Mouse (Mus musculus) MEL (cell line): ENCODE measurements at regions not wholly inside any gene's neighbourhood (a gene's known extent, or its start where the extent isn't known, plus 50 kb on each side); places are given as distances from the start of the nearest gene placed in this dataset.

ENCODE experiments used
- DNase-seq: peaks from one replicate; pipeline ENCODE4 v3.0.0; 2011; ENCODE audit warnings: low read depth, low spot score
- H3K27ac ChIP-seq: 2 replicates; pipeline ENCODE4 v1.5.1; 2012; ENCODE audit warnings: low read depth, mild to moderate bottlenecking, control low read depth, low read length, moderate library complexity; ENCODE audit not compliant: control insufficient read depth
- H3K27me3 ChIP-seq, 2 experiments: fragments of 150-350 bp in 1 of 2; sonication (generic) in 1 of 2; 2 replicates each; pipeline ENCODE4 v1.6.1; 2012; ENCODE audit warnings: low read length in 2 of 2, mild to moderate bottlenecking in 2 of 2, improper control_type of control experiment in 1 of 2, moderate library complexity in 1 of 2; ENCODE audit not compliant: insufficient read depth in 2 of 2, control insufficient read depth in 1 of 2
- H3K36me3 ChIP-seq, 2 experiments: 2 replicates each; pipeline ENCODE4 v1.6.1; 2012 to 2014; ENCODE audit warnings: low read length in 2 of 2, improper control_type of control experiment in 1 of 2, inconsistent platforms in 1 of 2, mild to moderate bottlenecking in 1 of 2; ENCODE audit not compliant: insufficient read depth in 2 of 2, control insufficient read depth in 1 of 2
- H3K4me1 ChIP-seq, 2 experiments: fragments of 150-350 bp in 1 of 2; sonication (generic) in 1 of 2; 2 replicates each; pipeline ENCODE4 v1.6.1; 2012; ENCODE audit warnings: low read length in 2 of 2, improper control_type of control experiment in 1 of 2, mild to moderate bottlenecking in 1 of 2; ENCODE audit not compliant: insufficient read depth in 2 of 2, control insufficient read depth in 1 of 2
- H3K4me3 ChIP-seq, 2 experiments: fragments of 150-350 bp in 1 of 2; sonication (generic) in 1 of 2; 2 replicates each; pipeline ENCODE4 v1.5.1; 2012; ENCODE audit warnings: low read depth in 2 of 2, low read length in 2 of 2, mild to moderate bottlenecking in 2 of 2, moderate library complexity in 2 of 2, control low read depth in 1 of 2, improper control_type of control experiment in 1 of 2; ENCODE audit not compliant: control insufficient read depth in 1 of 2, insufficient read depth in 1 of 2
- H3K79me2 ChIP-seq: 2 replicates; pipeline ENCODE4 v1.6.1; 2012; ENCODE audit warnings: mild to moderate bottlenecking, low read length, moderate library complexity; ENCODE audit not compliant: control insufficient read depth, poor library complexity, insufficient read depth
- H3K9ac ChIP-seq: 2 replicates; pipeline ENCODE4 v1.6.1; 2012; ENCODE audit warnings: low read depth, mild to moderate bottlenecking, control low read depth, low read length, moderate library complexity; ENCODE audit not compliant: control insufficient read depth, poor library complexity, severe bottlenecking
- H3K9me3 ChIP-seq: fragments of 150-350 bp; sonication (generic); replicated peaks from 2 replicates; pipeline ENCODE4 v1.6.1; 2012; ENCODE audit warnings: mild to moderate bottlenecking, low read length, improper control_type of control experiment, moderate library complexity; ENCODE audit not compliant: insufficient read depth
- CHD1 ChIP-seq: IDR thresholded peaks from 2 replicates; pipeline ENCODE4 v1.6.1; 2012; ENCODE audit warnings: low read depth, mild to moderate bottlenecking, inconsistent platforms, low read length, improper control_type of control experiment
- CHD2 ChIP-seq: IDR thresholded peaks from 2 replicates; pipeline ENCODE4 v1.6.1; 2011; ENCODE audit warnings: low read length, improper control_type of control experiment
- E2F4 ChIP-seq: IDR thresholded peaks from 2 replicates; pipeline ENCODE4 v1.6.1; 2011; ENCODE audit warnings: low read depth, low read length, improper control_type of control experiment, borderline replicate concordance
- ETS1 ChIP-seq: IDR thresholded peaks from 2 replicates; pipeline ENCODE4 v1.6.1; 2012; ENCODE audit warnings: low read depth, mild to moderate bottlenecking, inconsistent platforms, low read length, improper control_type of control experiment, moderate library complexity
- GABPA ChIP-seq: IDR thresholded peaks from 2 replicates; pipeline ENCODE4 v1.6.1; 2012; ENCODE audit warnings: low read depth, mild to moderate bottlenecking, inconsistent platforms, low read length, improper control_type of control experiment, moderate library complexity
- GATA1 ChIP-seq: IDR thresholded peaks from 2 replicates; pipeline ENCODE4 v1.6.1; 2011; ENCODE audit warnings: low read depth, low read length, improper control_type of control experiment
- HCFC1 ChIP-seq: IDR thresholded peaks from 2 replicates; pipeline ENCODE4 v1.6.1; 2012; ENCODE audit warnings: low read depth, mild to moderate bottlenecking, inconsistent platforms, low read length, improper control_type of control experiment, moderate library complexity
- MAZ ChIP-seq: IDR thresholded peaks from 2 replicates; pipeline ENCODE4 v1.6.1; 2012; ENCODE audit warnings: low read depth, mild to moderate bottlenecking, inconsistent platforms, low read length, improper control_type of control experiment
- MEF2A ChIP-seq: IDR thresholded peaks from 2 replicates; pipeline ENCODE4 v1.6.1; 2014; ENCODE audit warnings: low read depth, mild to moderate bottlenecking, inconsistent platforms, low read length, improper control_type of control experiment; ENCODE audit not compliant: poor library complexity, insufficient replicate concordance, severe bottlenecking; ENCODE audit errors: extremely low read depth
- MYB ChIP-seq: IDR thresholded peaks from 2 replicates; pipeline ENCODE4 v1.6.1; 2011; ENCODE audit warnings: mild to moderate bottlenecking, low read depth, low read length, improper control_type of control experiment
- MYC ChIP-seq: IDR thresholded peaks from 2 replicates; pipeline ENCODE4 v1.6.1; 2011; ENCODE audit warnings: low read depth, mild to moderate bottlenecking, low read length, improper control_type of control experiment, moderate library complexity
- NELFE ChIP-seq: IDR thresholded peaks from 2 replicates; pipeline ENCODE4 v1.6.1; 2011; ENCODE audit warnings: low read depth, low read length, improper control_type of control experiment
- NRF1 ChIP-seq: IDR thresholded peaks from 2 replicates; pipeline ENCODE4 v1.6.1; 2014; ENCODE audit warnings: low read depth, mild to moderate bottlenecking, inconsistent platforms, low read length, improper control_type of control experiment, moderate library complexity; ENCODE audit not compliant: poor library complexity, insufficient read depth, severe bottlenecking
- POLR2AphosphoS2 ChIP-seq: IDR thresholded peaks from 2 replicates; pipeline ENCODE4 v1.6.1; 2011; ENCODE audit warnings: low read length, improper control_type of control experiment
- SIN3A ChIP-seq: IDR thresholded peaks from 2 replicates; pipeline ENCODE4 v1.6.1; 2012; ENCODE audit warnings: low read length, improper control_type of control experiment, inconsistent platforms
- SMC3 ChIP-seq: IDR thresholded peaks from 2 replicates; pipeline ENCODE4 v1.6.1; 2011; ENCODE audit warnings: low read depth, low read length, improper control_type of control experiment
- TCF12 ChIP-seq: IDR thresholded peaks from 2 replicates; pipeline ENCODE4 v1.6.1; 2014; ENCODE audit warnings: low read depth, mild to moderate bottlenecking, inconsistent platforms, low read length, improper control_type of control experiment, moderate library complexity
- UBTF ChIP-seq: IDR thresholded peaks from 2 replicates; pipeline ENCODE4 v1.6.1; 2012; ENCODE audit warnings: low read depth, mild to moderate bottlenecking, inconsistent platforms, low read length, improper control_type of control experiment, moderate library complexity, borderline replicate concordance; ENCODE audit not compliant: insufficient read depth
- USF2 ChIP-seq, 2 experiments: IDR thresholded peaks; 2 replicates each; pipeline ENCODE4 v1.6.1; 2011 to 2012; ENCODE audit warnings: improper control_type of control experiment in 2 of 2, low read length in 2 of 2, borderline replicate concordance in 1 of 2, inconsistent platforms in 1 of 2, low read depth in 1 of 2, mild to moderate bottlenecking in 1 of 2; ENCODE audit not compliant: insufficient read depth in 1 of 2
- ZC3H11A ChIP-seq: IDR thresholded peaks from 2 replicates; pipeline ENCODE4 v1.6.1; 2012; ENCODE audit warnings: low read depth, mild to moderate bottlenecking, inconsistent platforms, low read length, improper control_type of control experiment
- ZKSCAN1 ChIP-seq: IDR thresholded peaks from 2 replicates; pipeline ENCODE4 v1.6.1; 2012; ENCODE audit warnings: low read depth, mild to moderate bottlenecking, inconsistent platforms, low read length, improper control_type of control experiment, moderate library complexity
- ZMIZ1 ChIP-seq: IDR thresholded peaks from 2 replicates; pipeline ENCODE4 v1.6.1; 2012; ENCODE audit warnings: low read depth, mild to moderate bottlenecking, inconsistent platforms, low read length, improper control_type of control experiment, moderate library complexity

DNA sequence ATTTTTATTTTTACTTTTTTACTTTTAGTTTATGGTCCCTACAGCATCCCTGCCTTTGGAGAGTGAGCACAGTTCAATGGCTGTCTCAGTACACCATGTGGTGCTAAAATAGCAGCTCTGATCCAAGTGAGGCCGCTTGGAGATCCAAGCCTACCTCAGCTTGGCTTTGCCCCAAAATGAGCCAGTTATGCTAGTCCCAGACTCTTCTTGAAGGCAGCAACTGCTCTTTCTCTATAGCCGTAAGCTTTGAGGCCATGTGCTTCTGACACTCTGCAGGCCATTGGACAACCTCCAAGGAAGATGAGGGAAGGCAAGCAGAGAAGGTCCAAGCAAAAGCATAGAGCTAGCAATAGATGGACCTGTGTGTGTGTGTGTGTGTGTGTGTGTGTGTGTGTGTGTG is 98.0 kb upstream of the Gm9747 start:
- Histone ChIP-seq H3K36me3 (no peaks in the 10 kb centered on the region), H3K27me3 (no peaks in the 10 kb centered on the region), H3K9ac (no peak overlapping the region), H3K4me3 (no peak overlapping the region), H3K79me2 (no peaks in the 10 kb centered on the region), H3K9me3 (no peaks in the 10 kb centered on the region), H3K27ac (no peak overlapping the region), H3K4me1 (no peaks in the 10 kb centered on the region)
- no peak for DNase-seq
- TF ChIP-seq MEF2A = no peak
- TF ChIP-seq ZMIZ1 = no peak
- TF ChIP-seq ZKSCAN1 = no peak
- no peak for TF ChIP-seq MAZ
- TF ChIP-seq SIN3A = no peak
- no peak for TF ChIP-seq CHD2
- TF ChIP-seq USF2 (IDR thresholded peaks at IDR 0.05; ENCODE audit: borderline replicate concordance in 1 of 2, insufficient read depth in 1 of 2, low read depth in 1 of 2, low read length in 2 of 2) = no peak
- no peak for TF ChIP-seq NELFE
- no peak for TF ChIP-seq CHD1
- TF ChIP-seq E2F4 = no peak
- no peak for TF ChIP-seq MYC
- TF ChIP-seq SMC3 = no peak
- TF ChIP-seq ZC3H11A = no peak
- TF ChIP-seq TCF12 = no peak

DNA sequence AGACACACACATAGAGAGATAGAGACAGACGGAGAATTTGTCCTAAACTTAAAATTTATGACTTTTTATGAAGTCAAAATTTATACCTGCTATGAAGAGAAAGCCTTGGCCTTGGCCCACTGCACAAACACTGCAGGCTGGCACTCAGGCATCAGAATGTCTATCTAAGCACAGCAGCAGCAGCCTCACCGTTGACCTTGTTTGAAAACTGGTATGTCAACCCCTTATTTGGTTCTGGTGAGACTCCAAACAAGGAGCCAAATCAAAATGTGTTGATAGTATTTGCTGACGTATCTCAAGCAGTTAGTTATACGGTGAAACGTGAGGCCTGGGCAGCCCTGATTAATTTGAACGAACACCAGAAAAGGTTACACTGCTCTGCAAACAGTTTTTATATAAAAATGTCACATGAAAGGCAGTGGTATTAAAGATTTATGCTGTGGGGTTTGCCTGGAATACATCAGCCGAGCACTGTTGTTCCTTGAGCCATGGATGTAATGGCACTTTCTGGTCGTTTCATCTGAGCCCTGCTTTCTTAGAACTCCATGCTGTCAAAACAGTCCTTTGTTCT is 97.1 kb upstream of the Gm9747 start:
- no peak overlapping the region for H3K4me3 ChIP-seq
- no peaks in the 10 kb centered on the region for H3K9me3 ChIP-seq
- no peaks in the 10 kb centered on the region for H3K27me3 ChIP-seq
- no peaks in the 10 kb centered on the region for H3K36me3 ChIP-seq
- TF ChIP-seq POLR2AphosphoS2 (no peak), ZKSCAN1 (no peak), CHD1 (no peak), USF2 (IDR thresholded peaks at IDR 0.05; ENCODE audit: borderline replicate concordance in 1 of 2, insufficient read depth in 1 of 2, low read depth in 1 of 2, low read length in 2 of 2) (no peak), MAZ (no peak), ZMIZ1 (no peak), SIN3A (no peak), GATA1 (no peak), NRF1 (no peak), MYB (no peak), GABPA (no peak), UBTF (no peak), HCFC1 (no peak), ETS1 (no peak)
- TF ChIP-seq, all 39 proteins: peak for 0
- no peak for DNase-seq
- H3K9ac ChIP-seq = no peak overlapping the region
- H3K79me2 ChIP-seq = no peaks in the 10 kb centered on the region
- no peak overlapping the region for H3K27ac ChIP-seq
- no peaks in the 10 kb centered on the region for H3K4me1 ChIP-seq
